Mouse (Mus musculus): Measurements from ENCODE around the gene Nat8f6. TPM values are rescaled to one million over a fixed set of nuclear protein-coding genes. Genes with fewer than 3 reads are reported as not detected.
"Not testable (repeated sequence)": the region's sequence is repeated elsewhere in the genome, so short reads cannot be mapped to it uniquely, and the experiment has no call there.

Nat8f6 gene
- polyA plus RNA-seq, 1 experiment from 2014 or later, result 0.09 TPM

- not testable (repeated sequence) for ATAC-seq (ENCODE audit: extremely low read depth, insufficient number of reproducible peaks, low FRiP score, low TSS enrichment)
Observed at GRCm38 (mm10) chr6:85803180-85803579, 17.6 kb downstream of the Nat8f6 start.

GRCm38 (mm10) chr6:85765532-85765931 is 55.2 kb downstream of the Nat8f6 start, which contains the start of gene Nat8f3:
Gene Nat8f3 (minus strand): TSS chr6:85765754.
- not testable (repeated sequence) for H3K4me1 ChIP-seq; H3K27me3 ChIP-seq (replicated peaks); H3K36me3 ChIP-seq; ATAC-seq (ENCODE audit: extremely low read depth, insufficient number of reproducible peaks, low FRiP score, low TSS enrichment); H3K27ac ChIP-seq (replicated peaks); H3K9me3 ChIP-seq; H3K4me3 ChIP-seq; H3K9ac ChIP-seq; H3K4me2 ChIP-seq
- WGBS, result 61% methylated on average over 13 of the region's 13 CpGs

More at GRCm38 (mm10) chr6:85803180-85803579, 17.6 kb downstream of the Nat8f6 start:
- 57% methylated on average over 5 of the region's 5 CpGs for WGBS
- H3K4me1 ChIP-seq; H3K27me3 ChIP-seq (replicated peaks); H3K27ac ChIP-seq (replicated peaks); H3K4me2 ChIP-seq; H3K36me3 ChIP-seq; H3K4me3 ChIP-seq; H3K9me3 ChIP-seq; H3K9ac ChIP-seq: not testable (repeated sequence)

DNA sequence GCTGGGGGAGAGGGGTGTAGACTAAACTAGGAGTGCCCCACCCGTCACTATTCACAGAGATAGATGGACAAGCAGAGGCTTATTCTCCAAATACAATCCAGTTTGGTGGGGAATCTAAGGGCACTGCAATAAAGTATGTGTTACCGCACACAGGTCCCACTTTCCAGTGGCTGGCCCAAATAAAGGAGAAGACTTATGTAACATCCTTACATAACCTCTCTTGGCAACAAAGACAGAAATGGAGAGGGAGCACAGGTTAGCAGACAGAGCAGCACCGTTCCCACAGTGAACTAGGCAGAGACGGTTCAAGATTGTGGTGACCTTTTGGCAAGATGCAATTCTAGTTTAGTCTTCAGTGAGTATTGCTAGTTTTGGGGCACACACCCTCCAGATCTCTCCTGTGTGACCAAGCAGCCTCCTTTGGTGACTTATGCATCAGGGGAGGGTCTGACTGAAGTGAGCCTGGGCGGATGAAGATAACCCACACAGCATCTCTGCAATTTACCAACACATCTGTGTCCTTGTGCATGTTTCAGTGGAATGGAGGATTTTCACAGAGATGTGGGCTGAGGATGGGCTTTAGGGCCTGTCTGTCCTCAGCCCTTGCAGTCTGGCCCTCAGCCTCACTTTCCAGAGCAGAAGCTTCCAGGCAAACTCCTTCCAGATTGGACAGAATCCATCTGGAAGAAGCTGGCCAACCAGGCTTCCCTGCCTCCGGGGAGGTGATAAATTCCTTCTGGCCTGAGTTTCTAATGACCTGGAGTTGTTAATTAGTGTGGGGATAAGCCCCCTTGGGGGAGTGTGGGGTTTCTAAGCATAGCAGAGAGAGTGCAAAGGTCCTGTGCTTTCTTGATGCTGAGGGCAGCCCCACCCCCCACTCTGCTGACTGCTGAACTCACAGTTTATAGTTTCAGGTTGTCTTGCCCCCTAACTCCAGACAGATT is 57.4 kb downstream of the Nat8f6 start:
- WGBS, result 69% methylated on average over 6 of the region's 6 CpGs
- not testable (repeated sequence) for H3K4me1 ChIP-seq; H3K9me3 ChIP-seq; H3K4me2 ChIP-seq; H3K36me3 ChIP-seq; H3K27me3 ChIP-seq (replicated peaks); H3K4me3 ChIP-seq; H3K9ac ChIP-seq; ATAC-seq (ENCODE audit: extremely low read depth, insufficient number of reproducible peaks, low FRiP score, low TSS enrichment); H3K27ac ChIP-seq (replicated peaks)

- H3K9ac ChIP-seq; H3K9me3 ChIP-seq; ATAC-seq (ENCODE audit: extremely low read depth, insufficient number of reproducible peaks, low FRiP score, low TSS enrichment); H3K27me3 ChIP-seq (replicated peaks); H3K4me3 ChIP-seq; H3K27ac ChIP-seq (replicated peaks); H3K4me1 ChIP-seq; H3K36me3 ChIP-seq; H3K4me2 ChIP-seq: not testable (repeated sequence)
- 35% methylated on average over 1 of the region's 2 CpGs for WGBS
Observed at GRCm38 (mm10) chr6:85762678-85763077, 58.1 kb downstream of the Nat8f6 start.

Small RNA genes lying within 50 kb of the gene (microRNA-seq; reads per million reads assigned to microRNA genes)
- not detected for gene Mir6375

Other genes with a start within 250 kb of the Nat8f6 start
- gene Alms1, start 233.4 kb downstream of the Nat8f6 start, polyA plus RNA-seq (2015; fragmentation: Nextera tagmentation; extraction: Ambion mirVana), result 2.6 and 3.0 TPM in 2 replicates
- not detected in 2 replicates for gene Nat8f7, start 107.7 kb downstream of the Nat8f6 start, polyA plus RNA-seq (2015; fragmentation: Nextera tagmentation; extraction: Ambion mirVana)
- gene Nat8f3, start 55.2 kb downstream of the Nat8f6 start, polyA plus RNA-seq (2015; fragmentation: Nextera tagmentation; extraction: Ambion mirVana), result 0.12 TPM in 1 of 2 replicates, not detected in the other
- not detected in 2 replicates for gene Nat8f5, start within 50 bp of the Nat8f6 start, polyA plus RNA-seq (2015; fragmentation: Nextera tagmentation; extraction: Ambion mirVana)
- not detected in 2 replicates for gene Nat8, start 11.1 kb upstream of the Nat8f6 start, polyA plus RNA-seq (2015; fragmentation: Nextera tagmentation; extraction: Ambion mirVana)
- gene Nat8f2, start 48.2 kb upstream of the Nat8f6 start, polyA plus RNA-seq (2015; fragmentation: Nextera tagmentation; extraction: Ambion mirVana), result not detected in 2 replicates
- 2.2 TPM in 2 replicates for gene Nat8f4, start 83.9 kb upstream of the Nat8f6 start, polyA plus RNA-seq (2015; fragmentation: Nextera tagmentation; extraction: Ambion mirVana)
- gene Tprkb, start 90.9 kb upstream of the Nat8f6 start, polyA plus RNA-seq (2015; fragmentation: Nextera tagmentation; extraction: Ambion mirVana), result 19.7 and 24.2 TPM in 2 replicates
- 3.8 and 5.9 TPM in 2 replicates for gene Nat8f1, start 94.7 kb upstream of the Nat8f6 start, polyA plus RNA-seq (2015; fragmentation: Nextera tagmentation; extraction: Ambion mirVana)
- gene Dusp11, start 140.7 kb upstream of the Nat8f6 start, polyA plus RNA-seq (2015; fragmentation: Nextera tagmentation; extraction: Ambion mirVana), result 34.1 and 36.7 TPM in 2 replicates
- gene Figla, start 195.2 kb upstream of the Nat8f6 start, polyA plus RNA-seq (2015; fragmentation: Nextera tagmentation; extraction: Ambion mirVana), result not detected in 2 replicates
- 6.4 and 6.5 TPM in 2 replicates for gene Add2, start 207.7 kb upstream of the Nat8f6 start, polyA plus RNA-seq (2015; fragmentation: Nextera tagmentation; extraction: Ambion mirVana)

Data from heart, embryonic 13.5 days (tissue).